Mouse (Mus musculus) forebrain, embryonic 11.5 days (tissue): Measurements from ENCODE around the gene Lmln. TPM values are rescaled to one million over a fixed set of nuclear protein-coding genes. Genes with fewer than 3 reads are reported as not detected.

ENCODE experiments used
- ATAC-seq: fragments of 200-750 bp; cut with Nextera tagmentation; replicated peaks from 2 replicates; pipeline ENCODE4 v1.8.0; 2017; ENCODE audit warnings: moderate TSS enrichment; ENCODE audit not compliant: low FRiP score
- DNase-seq: peaks from one replicate; pipeline ENCODE4 v3.0.0-alpha.2; 2017; ENCODE audit warnings: low spot score
- H3K27ac ChIP-seq: fragments of 300-500 bp; sonication (generic); 2 replicates; pipeline ENCODE4 v1.5.1; 2014; ENCODE audit warnings: low read depth, low read length
- H3K27me3 ChIP-seq: fragments of 300-500 bp; sonication (generic); 2 replicates; pipeline ENCODE4 v1.6.1; 2014; ENCODE audit warnings: mild to moderate bottlenecking, low read length, mixed read lengths; ENCODE audit not compliant: control insufficient read depth, insufficient read depth
- H3K36me3 ChIP-seq: fragments of 300-500 bp; sonication (generic); 2 replicates; pipeline ENCODE4 v1.6.1; 2014; ENCODE audit warnings: mild to moderate bottlenecking, low read length, moderate library complexity, mixed read lengths; ENCODE audit not compliant: control insufficient read depth, insufficient read depth
- H3K4me1 ChIP-seq: fragments of 300-500 bp; sonication (generic); replicated peaks from 2 replicates; pipeline ENCODE4 v1.6.1; 2014; ENCODE audit warnings: low read length, mixed read lengths; ENCODE audit not compliant: control insufficient read depth, insufficient read depth
- H3K4me2 ChIP-seq: fragments of 300-500 bp; sonication (generic); 2 replicates; pipeline ENCODE4 v1.6.1; 2014; ENCODE audit warnings: low read depth, mild to moderate bottlenecking, low read length, moderate library complexity, mixed read lengths; ENCODE audit not compliant: severe bottlenecking
- H3K4me3 ChIP-seq: fragments of 300-500 bp; sonication (generic); 2 replicates; pipeline ENCODE4 v1.5.1; 2014; ENCODE audit warnings: low read depth, low read length
- H3K9ac ChIP-seq: fragments of 300-500 bp; sonication (generic); 2 replicates; pipeline ENCODE4 v1.6.1; 2014; ENCODE audit warnings: low read length
- H3K9me3 ChIP-seq: fragments of 300-500 bp; sonication (generic); 2 replicates; pipeline ENCODE4 v1.6.1; 2016; ENCODE audit warnings: low read length, mixed read lengths; ENCODE audit not compliant: control insufficient read depth
- WGBS: fragments of 180-500 bp; shearing (Covaris S2); extraction: QIAGEN DNeasy Blood & Tissue Kit; methylation state at CpG from one replicate; pipeline ENCODE4 v1.1.7; 2014; 5-methylcytosine and 5-hydroxymethylcytosine counted together
- polyA plus RNA-seq: library from polyadenylated mRNA; unstranded; fragments of >200 nt; fragmentation: Nextera tagmentation; extraction: Ambion mirVana; gene quantifications from 2 replicates; pipeline ENCODE4 v1.2.1, GENCODE M21; 2014

The Lmln gene
- polyA plus RNA-seq, 1 experiment from 2014 or later = 4.5 TPM

GRCm38 (mm10) chr16:33077069-33077627 lies 14.8 kb downstream of the Lmln start:
- Histone ChIP-seq H3K36me3 (no peaks in the 10 kb centered on the region; the same call in 1 of the 2 replicates), H3K9me3 (no peaks in the 10 kb centered on the region), H3K27ac (no peak overlapping the region), H3K4me2 (no peak overlapping the region), H3K9ac (no peak overlapping the region), H3K4me1 (no peaks in the 10 kb centered on the region), H3K4me3 (no peak overlapping the region), H3K27me3 (no peaks in the 10 kb centered on the region)
- DNase-seq (no peak), ATAC-seq (no peak)
- WGBS = 92% methylated on average over 5 of the region's 5 CpGs

- no peak overlapping the region for H3K9ac ChIP-seq
- H3K4me3 ChIP-seq = no peak overlapping the region
- H3K27ac ChIP-seq = no peak overlapping the region
- ATAC-seq = no peak
- no peaks in the 10 kb centered on the region for H3K4me1 ChIP-seq
- no peaks in the 10 kb centered on the region for H3K27me3 ChIP-seq
- no peaks in the 10 kb centered on the region; the same call in none of the 2 replicates for H3K36me3 ChIP-seq
- no peak for DNase-seq
- WGBS = 94% methylated on average over 7 of the region's 7 CpGs
- no peak overlapping the region for H3K4me2 ChIP-seq
- no peaks in the 10 kb centered on the region for H3K9me3 ChIP-seq
These were observed 17.7 kb downstream of the Lmln start for GRCm38 (mm10) chr16:33080063-33080462.

- Histone ChIP-seq H3K36me3 (no peaks in the 10 kb centered on the region; the same call in none of the 2 replicates), H3K9me3 (no peaks in the 10 kb centered on the region), H3K4me3 (no peak overlapping the region), H3K9ac (no peak overlapping the region), H3K27me3 (no peaks in the 10 kb centered on the region), H3K27ac (no peak overlapping the region), H3K4me2 (no peak overlapping the region), H3K4me1 (no peaks in the 10 kb centered on the region)
- 91% methylated on average over 6 of the region's 6 CpGs for WGBS
- DNase-seq = no peak
- no peak for ATAC-seq
These were observed 20.6 kb downstream of the Lmln start for GRCm38 (mm10) chr16:33082951-33083350.

- DNase-seq (no peak), ATAC-seq (no peak)
- Histone ChIP-seq H3K27me3 (no peaks in the 10 kb centered on the region), H3K9me3 (no peaks in the 10 kb centered on the region), H3K36me3 (no peaks in the 10 kb centered on the region; the same call in none of the 2 replicates), H3K27ac (no peak overlapping the region), H3K4me2 (no peak overlapping the region), H3K4me3 (no peak overlapping the region), H3K9ac (no peak overlapping the region), H3K4me1 (no peaks in the 10 kb centered on the region)
- WGBS = 88% methylated on average over 2 of the region's 2 CpGs
These were observed 21.7 kb downstream of the Lmln start for GRCm38 (mm10) chr16:33083996-33084395.

GRCm38 (mm10) chr16:33085666-33086065 lies 23.3 kb downstream of the Lmln start:
- WGBS = 91% methylated on average over 8 of the region's 8 CpGs
- H3K4me1 ChIP-seq = no peaks in the 10 kb centered on the region
- DNase-seq (no peak), ATAC-seq (no peak)
- H3K9ac ChIP-seq = no peak overlapping the region
- H3K4me2 ChIP-seq = no peak overlapping the region
- H3K27me3 ChIP-seq = no peaks in the 10 kb centered on the region
- H3K4me3 ChIP-seq = no peak overlapping the region
- H3K36me3 ChIP-seq = no peaks in the 10 kb centered on the region; the same call in none of the 2 replicates
- no peaks in the 10 kb centered on the region for H3K9me3 ChIP-seq
- H3K27ac ChIP-seq = no peak overlapping the region

- DNase-seq = no peak
- no peak overlapping the region for H3K9ac ChIP-seq
- no peak overlapping the region for H3K4me3 ChIP-seq
- H3K4me2 ChIP-seq = no peak overlapping the region
- no peaks in the 10 kb centered on the region; the same call in 1 of the 2 replicates for H3K36me3 ChIP-seq
- H3K27ac ChIP-seq = no peak overlapping the region
- no peak for ATAC-seq
- 0 out of 2 replicates have a peak, but pooled peaks cover 2% of the 10 kb centered on the region for H3K4me1 ChIP-seq
- WGBS = 30% methylated on average over 4 of the region's 4 CpGs
- no peaks in the 10 kb centered on the region for H3K27me3 ChIP-seq
- no peaks in the 10 kb centered on the region for H3K9me3 ChIP-seq
These were observed 51.4 kb downstream of the Lmln start for GRCm38 (mm10) chr16:33113726-33114125.

- ATAC-seq = no peak
- 87% methylated on average over 8 of the region's 8 CpGs for WGBS
- DNase-seq = no peak
- Histone ChIP-seq H3K4me2 (no peak overlapping the region), H3K27me3 (no peaks in the 10 kb centered on the region), H3K4me1 (no peaks in the 10 kb centered on the region), H3K27ac (no peak overlapping the region), H3K9ac (no peak overlapping the region), H3K36me3 (no peaks in the 10 kb centered on the region), H3K4me3 (no peak overlapping the region), H3K9me3 (no peaks in the 10 kb centered on the region)
These were observed 61.1 kb downstream of the Lmln start for GRCm38 (mm10) chr16:33123373-33123772.

- Histone ChIP-seq H3K27ac (no peak overlapping the region), H3K9ac (no peak overlapping the region), H3K36me3 (no peaks in the 10 kb centered on the region), H3K27me3 (no peaks in the 10 kb centered on the region), H3K4me2 (no peak overlapping the region), H3K4me1 (no peaks in the 10 kb centered on the region), H3K4me3 (no peak overlapping the region), H3K9me3 (no peaks in the 10 kb centered on the region)
- WGBS = 84% methylated on average over 24 of the region's 24 CpGs
- ATAC-seq (no peak), DNase-seq (no peak)
These were observed 61.9 kb downstream of the Lmln start for GRCm38 (mm10) chr16:33123938-33124820.
